Mouse (Mus musculus): ENCODE data around the gene Gpr83.
"Not testable (repeated sequence)": the region's sequence is repeated elsewhere in the genome, so short reads cannot be mapped to it uniquely, and the experiment has no call there.

Gpr83 gene

DNA sequence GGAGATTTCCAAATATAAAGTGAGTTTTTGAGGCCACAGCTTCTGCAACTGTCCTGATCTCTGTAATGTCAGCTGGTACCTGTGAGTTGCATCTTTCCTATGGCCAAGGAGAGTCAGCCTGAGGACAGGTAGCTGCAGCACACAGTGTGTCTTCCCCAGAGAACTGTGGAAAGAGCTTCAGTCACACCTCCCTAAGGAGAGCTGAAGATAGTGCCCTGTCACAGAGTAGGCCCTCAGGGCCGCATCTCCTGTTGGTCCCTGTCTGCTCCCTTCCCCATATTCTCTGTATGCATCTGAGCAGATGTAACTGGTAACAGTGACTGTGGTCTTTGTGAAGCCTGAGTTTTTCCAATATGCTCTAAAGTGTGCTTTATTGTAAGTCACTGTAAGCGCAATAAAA, 10.4 kb downstream of the Gpr83 start:
- DNase-seq (ENCODE audit: low spot score in 2 of 2), result no peak

DNA sequence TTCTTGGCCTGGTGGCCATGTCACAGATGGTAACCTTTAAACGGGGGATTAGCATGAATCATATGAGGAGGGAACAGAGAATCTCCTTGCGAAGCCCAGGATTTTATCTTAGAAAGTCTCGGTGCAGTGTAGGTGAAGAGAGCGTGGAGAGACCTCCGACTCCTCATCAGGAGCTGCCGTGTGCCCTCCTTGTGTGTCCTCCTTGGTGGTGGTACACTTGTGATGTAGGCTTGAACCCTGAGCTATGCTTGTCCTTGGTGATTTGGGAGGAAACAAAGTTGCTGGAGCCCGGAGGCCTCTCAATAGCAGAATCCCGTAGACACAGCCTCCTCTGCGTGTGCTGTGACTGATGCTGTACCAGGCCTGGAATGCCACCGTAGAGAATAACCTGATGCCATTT, 10.8 kb downstream of the Gpr83 start:
- no peak for DNase-seq (ENCODE audit: low spot score in 2 of 2)

DNA sequence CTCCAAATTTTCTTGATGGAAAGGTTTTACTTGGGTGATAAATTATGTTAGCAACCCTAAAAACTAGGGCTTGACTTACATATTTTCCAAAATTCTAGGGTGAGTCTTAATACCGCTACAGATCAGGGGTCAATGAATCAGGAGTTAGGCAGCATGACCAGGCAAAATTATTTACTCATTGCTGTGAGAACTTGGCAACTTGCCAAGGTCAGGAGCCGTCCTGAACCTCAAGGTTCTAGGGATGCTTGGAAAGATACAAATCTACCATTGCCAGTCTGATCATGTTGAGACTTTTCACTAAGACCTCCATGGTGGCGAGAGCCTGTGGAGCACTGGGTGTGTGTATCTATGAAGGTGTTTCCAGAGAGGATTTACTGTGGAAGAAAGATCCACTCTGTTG, 11.5 kb downstream of the Gpr83 start:
- no peak for DNase-seq (ENCODE audit: low spot score in 2 of 2)

DNA sequence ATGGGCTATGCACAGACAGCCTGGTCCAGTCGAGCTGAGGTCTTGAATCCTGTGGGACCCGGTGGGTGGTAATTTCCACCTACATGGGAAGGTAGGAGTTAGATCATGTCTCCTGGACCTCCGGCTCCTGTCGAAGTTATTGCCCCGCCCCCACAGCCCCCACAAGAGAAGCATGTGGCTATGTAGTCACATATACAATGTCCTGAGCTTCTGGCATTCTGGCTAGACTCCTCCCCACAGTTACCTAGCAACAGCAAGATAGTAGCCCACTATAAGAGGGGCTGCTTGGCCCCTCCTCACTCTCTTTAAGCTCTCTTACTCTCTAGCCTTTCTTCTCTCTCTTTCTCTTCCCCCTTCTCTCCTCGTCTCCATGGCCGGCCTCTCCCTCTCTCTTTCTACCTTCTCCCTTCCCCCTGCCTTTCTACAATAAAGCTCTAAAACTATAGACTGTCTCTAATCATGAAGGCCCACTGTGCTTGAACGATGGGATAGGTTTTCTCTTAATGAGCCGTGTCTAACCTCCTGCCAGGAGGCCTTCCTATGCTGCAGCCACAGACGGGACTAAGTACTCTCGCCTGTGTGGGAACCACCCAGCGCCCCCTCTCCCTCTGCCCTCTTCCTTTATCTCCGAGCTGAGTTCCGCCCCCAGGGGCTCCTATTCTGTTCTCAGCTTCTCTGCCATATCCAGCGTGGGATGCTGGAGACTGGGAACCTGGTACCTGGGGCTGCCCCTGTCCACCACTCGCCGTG, 12.3 kb downstream of the Gpr83 start:
- no peak for DNase-seq (ENCODE audit: low spot score in 2 of 2)

DNA sequence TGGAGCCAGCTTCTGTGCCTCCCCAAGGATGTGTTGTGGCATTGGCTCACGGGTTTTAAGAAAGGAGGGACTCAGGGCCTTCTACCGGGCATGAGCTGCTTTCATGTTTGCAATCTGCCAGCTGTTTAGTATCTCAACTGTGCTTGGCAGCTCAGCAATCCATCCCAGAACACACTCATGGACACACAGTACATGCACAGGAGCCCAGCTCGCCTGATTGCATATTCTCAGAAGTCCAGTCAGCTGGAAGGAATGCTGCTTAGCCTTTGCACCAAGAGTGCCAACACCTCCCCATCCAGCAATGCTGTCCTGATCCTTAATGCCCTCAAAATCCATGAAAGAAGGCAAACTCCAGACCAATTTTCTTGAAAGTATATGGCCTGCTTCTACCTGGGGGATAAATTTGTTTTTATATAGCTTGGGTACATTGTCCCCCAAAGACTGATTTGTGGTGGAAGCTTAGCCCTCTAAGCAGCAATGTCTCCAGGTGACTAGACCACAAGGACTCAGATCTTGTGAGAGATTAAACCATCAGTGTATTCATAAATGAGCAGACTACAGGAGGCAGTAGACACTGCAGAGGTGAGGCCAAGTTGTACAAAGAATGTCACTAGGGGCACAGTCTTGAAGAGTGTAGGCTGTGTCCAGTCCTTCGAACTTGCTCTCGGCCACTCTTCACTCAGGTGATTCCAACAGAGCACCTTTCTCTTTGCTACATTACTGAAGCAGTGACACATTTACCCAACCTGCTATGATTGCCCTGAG, 15.9 kb downstream of the Gpr83 start:
- DNase-seq (ENCODE audit: low spot score in 2 of 2), result peak in 1 of 2 experiments; percentile 10

DNA sequence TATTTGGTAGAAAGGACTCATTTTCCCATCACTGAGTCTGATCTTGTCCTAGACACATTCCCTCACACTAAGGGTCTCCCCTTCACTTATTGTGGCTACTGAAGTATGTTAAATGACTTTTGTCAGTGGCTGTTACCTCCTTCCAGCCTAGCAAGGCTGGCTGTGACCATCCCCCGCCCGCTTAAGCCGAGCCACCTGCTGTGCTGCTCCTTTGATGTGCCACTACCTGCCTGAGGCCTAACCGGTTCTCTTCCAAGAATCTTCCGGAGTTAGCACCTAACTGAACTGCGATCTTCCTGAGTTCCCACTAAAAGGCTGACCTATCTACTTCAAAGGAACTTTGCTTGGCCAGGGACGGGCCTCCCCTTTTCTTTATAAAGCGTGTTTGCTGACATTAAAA, 16.6 kb downstream of the Gpr83 start:
- not testable (repeated sequence) for DNase-seq (ENCODE audit: low spot score in 2 of 2)

DNA sequence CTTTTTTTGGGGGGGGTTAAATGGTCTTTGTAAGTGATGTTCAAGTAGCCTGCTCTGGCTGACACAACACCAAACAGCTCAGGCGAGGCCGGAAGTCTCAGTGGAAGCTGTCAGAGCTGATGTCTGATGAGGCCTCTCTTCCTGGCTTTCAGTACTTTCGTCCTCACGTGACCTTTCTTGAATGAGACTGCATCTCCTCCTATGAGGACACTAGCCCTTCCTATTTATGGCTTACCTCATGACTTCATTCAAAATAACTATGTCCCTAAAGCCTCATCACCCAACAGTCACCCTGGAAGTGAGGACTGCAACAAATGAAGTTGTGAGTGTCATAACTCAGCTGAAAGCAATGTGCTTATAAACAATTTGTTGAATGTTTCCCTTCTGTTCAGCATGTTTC, 24.6 kb downstream of the Gpr83 start:
- no peak for DNase-seq (ENCODE audit: low spot score in 2 of 2)

DNA sequence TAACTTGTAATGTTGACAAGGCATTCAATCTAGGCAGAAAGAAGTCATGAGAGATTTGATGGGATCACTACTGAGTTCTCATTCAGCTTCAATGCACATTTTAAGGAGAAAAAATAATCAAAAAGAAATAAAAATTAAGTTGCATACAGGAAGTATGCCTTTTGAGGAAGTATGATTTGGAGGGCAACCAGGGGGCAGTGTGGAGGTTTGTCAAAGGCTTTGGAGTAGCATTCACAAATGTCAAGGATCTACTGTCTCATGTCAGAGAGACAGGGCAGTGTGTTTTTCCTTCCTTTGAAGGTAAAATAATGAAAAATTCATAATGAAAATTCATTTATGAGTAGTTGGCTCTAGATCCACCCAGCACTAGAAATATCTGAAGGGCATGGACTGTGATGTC, 25.1 kb downstream of the Gpr83 start:
- DNase-seq (ENCODE audit: low spot score in 2 of 2), result no peak

DNA sequence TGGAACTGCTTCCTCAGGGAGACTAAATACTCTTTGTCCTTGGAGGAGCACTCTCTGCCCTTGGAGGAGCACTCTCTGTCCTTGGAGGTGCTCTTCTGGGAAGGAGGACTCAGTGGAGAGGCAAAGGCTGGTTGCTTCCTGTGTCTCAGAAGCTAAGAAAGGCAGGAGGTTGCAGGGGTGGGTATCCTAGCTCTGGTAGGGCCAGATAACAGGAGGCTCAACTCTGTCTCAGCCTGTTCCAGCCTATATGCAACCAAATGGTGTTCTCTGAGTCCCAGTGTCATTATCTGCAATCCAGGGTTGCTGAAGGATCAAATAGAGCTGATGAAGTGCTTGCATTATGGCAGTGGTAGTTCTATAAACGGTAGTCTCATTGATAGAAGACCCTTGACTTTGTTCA, 25.9 kb downstream of the Gpr83 start:
- no peak for DNase-seq (ENCODE audit: low spot score in 2 of 2)

DNA sequence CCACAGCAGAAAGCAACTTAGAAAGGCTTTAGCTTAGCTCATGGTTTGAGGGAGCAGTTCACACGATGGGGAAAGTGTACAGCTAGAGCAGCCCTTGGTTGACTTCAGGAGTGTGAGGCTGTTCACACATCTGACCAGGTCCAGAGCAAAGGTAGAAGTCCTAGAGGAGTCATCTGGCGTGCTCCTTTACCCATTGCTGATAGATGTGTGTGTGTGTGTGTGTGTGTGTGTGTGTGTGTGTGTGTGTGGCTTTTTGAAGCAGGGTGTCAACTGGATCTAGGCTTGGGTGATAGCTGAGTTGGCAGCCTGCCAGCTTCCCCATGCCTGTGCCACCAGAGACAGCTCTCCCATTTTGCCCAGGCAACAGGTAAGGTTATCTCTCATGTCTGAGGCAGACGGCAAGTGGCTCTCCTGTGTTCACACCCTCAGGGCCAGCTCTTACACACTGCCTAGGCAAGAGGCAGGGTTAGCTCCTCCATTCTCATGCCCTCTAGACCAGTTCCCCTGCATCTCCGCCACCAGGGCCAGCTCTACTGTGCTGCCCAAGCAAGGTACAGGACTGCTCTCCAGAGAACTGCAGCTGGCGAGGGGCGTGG, 27.9 kb downstream of the Gpr83 start:
- DNase-seq (ENCODE audit: low spot score in 2 of 2), result no peak

DNA sequence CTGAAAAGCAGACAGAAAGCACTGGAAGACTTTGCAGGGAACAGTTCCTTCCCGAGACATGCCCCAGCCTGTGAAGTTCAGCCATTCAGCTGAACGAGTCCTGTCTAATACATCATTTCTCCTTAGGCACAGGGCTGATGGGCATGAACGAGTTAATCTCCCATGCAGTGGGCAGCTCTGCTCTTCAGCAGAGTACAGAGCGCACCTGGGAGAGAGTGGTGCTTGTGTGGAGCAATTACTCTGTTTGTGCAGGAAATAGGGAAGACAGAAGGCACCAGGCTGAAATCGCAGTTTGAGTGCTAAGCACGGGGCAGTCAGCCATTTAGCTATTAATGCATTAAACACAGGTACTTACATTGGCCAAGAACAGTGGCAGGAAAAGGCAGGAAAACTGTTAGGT, 28.7 kb downstream of the Gpr83 start:
- no peak for DNase-seq (ENCODE audit: low spot score in 2 of 2)

DNA sequence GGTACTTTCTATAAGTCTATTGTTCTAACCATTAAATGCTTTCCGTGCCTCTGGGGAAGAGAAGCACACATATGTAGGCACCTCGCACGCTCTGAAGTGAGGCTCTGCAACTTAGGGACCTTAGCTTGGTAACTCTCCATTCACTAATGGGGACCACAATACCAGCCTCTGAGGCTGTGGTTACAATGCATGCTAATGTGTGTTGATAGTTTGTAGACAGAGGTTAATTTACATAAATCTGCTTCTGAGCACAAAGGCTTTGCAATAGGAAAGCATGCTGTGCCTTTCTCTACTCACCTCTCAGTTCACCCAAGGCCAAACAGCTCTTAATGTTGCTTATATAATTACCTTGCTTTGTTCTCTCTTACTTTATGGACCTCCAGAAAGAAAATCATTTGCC, 30.7 kb downstream of the Gpr83 start:
- no peak for DNase-seq (ENCODE audit: low spot score in 2 of 2)

DNA sequence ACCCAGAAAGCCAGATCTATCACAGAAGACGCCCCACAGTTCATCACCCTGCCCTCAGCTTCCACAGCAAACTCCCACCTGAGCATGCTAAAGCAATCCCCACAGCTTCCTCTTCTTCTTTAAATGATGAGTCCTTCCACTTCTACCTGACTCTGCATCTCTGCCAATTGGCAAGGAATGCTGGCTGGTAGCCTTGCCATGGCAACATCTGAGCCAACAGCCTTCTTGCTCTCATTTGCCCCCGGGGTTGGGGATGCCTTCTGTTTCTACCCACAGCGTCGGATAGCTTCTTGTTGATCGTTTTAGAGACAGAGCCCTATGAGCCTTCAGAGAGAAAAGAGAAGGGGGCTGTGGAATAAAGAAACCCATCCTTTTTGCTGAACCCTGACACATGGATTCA, 31.9 kb downstream of the Gpr83 start:
- DNase-seq (ENCODE audit: low spot score in 2 of 2), result no peak

DNA sequence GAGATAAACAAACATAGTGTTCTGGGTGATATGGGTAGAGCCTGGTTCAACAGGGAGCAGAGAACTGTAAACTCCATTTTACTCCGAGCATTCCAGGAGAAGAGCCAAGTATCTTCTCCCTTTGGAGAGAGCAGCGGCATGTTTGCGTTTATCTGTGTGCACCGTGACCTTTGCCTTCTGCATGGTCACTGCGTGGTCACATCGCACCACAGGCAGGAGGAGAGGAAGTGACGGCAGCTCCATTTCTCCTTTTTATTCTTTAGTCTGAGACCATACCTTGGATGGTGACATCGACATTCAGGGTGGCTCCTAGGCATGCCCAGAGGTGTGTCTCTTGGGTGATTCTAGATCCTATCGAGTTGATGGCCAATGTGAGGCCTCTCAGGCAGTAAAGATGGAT, 33.4 kb downstream of the Gpr83 start:
- DNase-seq (ENCODE audit: low spot score in 2 of 2), result no peak

DNA sequence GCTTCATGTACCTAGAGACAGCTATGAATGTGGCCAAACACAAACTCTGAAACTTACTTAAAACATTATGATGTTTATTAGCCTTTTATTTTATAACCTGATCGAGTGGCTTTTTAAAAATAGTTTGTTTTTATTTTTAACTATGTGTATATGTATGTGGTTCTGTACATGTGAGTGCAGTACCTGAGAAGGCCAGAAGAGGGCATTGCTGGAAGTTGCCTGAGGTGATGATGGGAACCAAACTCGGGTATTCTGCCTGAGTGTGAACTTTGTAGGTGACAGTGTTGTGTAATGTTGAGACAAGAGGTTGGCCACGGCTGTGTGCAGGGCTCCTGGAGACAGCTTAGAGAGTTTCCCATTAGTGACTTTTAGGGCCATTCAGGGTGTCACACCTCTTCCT, 34.6 kb downstream of the Gpr83 start:
- DNase-seq (ENCODE audit: low spot score in 2 of 2), result no peak

DNA sequence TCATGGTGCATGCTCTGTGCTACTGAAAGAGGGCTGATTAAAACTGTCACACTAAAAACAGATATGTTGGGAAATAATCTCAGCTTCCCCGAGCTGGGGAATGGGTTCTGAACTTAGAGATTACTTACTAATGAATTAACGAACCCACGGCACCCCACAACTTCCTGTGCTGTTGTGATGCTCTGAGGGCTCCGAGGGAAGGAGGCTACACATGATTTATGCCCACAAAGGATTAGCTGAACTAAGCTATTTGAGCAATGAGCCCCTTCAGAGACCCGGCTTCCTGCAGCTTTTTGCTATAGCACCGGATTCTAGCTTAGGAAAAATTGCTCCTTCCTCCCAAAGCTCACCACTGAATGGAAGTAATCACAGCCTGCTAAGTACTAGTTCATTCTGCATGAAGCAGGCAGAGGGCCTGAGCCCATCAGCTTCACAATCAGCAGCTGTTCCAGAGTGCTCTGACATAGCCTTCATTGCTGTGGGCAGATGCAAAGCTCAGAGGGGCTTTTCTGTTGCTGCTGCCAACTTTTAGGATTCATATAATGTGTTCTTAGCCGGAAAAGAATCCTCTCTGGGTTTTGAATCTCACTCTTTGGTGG, 35.3 kb downstream of the Gpr83 start:
- DNase-seq (ENCODE audit: low spot score in 2 of 2), result no peak

DNA sequence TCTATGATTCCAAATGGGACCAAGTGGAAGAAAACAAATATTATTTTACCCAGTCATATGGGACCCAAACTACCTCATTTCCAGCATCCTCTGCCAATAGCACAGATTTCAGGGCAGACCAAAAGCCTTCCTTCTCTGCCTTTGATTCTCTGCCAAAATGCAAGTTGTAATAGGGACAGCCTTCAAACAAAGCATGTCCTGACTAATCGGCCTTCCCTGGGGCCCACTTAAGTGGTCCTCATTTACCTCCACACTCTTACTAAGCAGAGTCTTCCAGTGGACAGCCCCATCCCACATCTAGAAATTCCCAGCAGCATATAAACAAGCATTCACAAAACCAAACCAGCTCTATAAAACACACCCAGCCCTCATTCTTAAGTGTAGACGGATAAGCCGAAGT, 37.1 kb downstream of the Gpr83 start:
- peak in 1 of 2 experiments; percentile 5 for DNase-seq (ENCODE audit: low spot score in 2 of 2)

DNA sequence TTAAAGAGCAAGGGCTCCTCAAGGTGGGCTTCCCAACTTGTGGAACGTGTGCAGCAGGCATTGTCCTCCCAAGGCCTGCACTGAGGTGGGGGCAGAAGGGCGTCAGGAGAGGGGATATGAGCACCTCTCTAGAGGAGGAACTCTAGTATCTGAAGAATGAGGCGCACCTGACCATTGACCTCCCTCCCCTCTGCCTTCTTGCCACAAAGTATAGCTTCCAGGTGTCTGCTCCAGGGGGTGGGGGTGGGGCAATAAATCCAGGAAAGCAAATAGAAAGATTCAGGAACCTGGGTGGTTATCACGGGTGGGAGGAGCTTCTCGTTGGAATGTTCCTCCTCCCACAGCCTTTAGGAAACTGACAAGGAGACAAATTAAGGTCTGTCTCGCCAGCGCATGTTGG, 41.7 kb downstream of the Gpr83 start:
- DNase-seq (ENCODE audit: low spot score in 2 of 2), result no peak

DNA sequence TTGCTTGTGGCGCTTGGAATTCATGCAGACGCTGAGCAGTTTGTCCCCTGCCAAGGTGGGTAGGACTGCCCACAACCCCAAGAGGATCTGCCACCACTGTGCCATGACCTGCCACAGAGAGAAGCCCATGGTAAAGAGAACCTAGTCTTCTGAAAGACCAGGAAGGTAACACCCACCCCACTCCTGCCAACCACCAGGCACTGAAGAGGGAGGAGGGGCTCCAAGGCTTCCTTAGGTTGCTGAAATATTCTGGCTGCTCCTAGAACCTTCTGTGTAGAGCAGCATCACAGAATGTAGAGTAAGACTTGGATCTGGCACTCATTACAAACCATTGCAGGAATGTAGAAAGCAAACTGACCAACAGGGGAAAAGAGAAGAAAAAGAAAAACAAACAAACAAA, 42.4 kb downstream of the Gpr83 start:
- DNase-seq (ENCODE audit: low spot score in 2 of 2), result no peak

DNA sequence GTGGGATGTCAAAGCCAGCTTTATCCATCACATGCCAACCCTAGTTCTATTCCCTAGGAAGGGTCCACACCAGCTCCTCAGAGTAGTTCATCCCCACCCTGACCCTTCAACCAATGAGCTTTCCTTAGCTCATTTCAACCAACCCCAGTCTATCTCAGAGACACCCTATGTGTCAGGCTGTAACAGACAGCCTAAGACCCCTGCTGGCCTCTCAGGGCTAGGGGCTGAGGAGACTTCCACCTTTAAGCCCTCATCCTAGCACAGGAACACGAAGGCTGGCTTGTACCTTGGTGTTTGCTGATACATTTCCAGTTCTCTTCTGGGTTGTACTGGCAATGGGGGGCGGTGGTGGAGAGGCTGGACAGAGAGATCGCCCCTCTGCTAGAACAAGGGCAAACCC, 43.0 kb downstream of the Gpr83 start:
- DNase-seq (ENCODE audit: low spot score in 2 of 2), result no peak

DNA sequence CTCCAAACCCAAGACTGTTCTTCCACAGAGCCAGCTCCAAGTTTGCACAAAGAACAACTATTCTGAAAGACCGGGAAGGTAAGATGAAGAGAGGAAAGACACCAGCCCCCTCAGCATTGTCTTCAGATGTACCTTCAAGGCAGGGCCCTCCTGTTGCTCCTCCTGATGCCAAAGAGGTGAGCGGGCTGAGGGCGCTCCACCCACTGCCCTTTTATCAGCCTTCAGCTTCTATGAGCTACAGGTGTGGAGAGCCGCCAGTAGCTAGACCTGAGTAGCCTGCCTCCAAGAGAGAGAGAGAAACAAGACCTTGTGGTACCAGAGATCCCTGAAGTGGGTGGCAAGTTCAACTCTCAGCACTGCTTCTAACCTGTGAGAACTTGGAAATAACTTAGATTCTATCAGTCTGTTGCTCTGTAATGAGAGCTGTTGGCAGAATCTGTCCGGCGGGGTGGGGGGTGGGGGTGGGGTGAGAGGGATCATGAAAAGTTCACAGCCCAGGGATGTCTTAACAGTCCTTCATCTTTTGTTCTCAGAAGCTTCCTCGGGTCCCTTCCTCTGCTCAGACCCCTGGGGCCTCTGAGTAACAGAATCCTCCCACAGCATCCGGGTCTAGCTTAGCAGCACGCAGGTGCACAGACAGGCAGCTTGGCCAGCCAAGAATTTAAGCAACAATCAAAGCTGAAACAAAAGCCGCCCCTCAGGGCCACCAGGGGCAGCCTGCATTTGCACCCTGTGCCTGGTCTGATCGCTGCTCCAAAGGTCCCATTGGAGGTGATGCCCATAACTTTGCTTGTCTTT, 43.8 kb downstream of the Gpr83 start, which contains the start of gene Izumo1r:
Gene Izumo1r (minus strand): TSS at position 369 of the 798 bp plus-strand sequence.
- DNase-seq (ENCODE audit: low spot score in 2 of 2), result no peak

Data from heart, adult 9 months (tissue).